Mouse (Mus musculus) thymus, postnatal 36 days (tissue): ENCODE data around the gene Rcn2.

Source experiments
- DNase-seq, 2 experiments: peaks; one replicate each; pipeline ENCODE4 v3.0.0; 2022; ENCODE audit warnings: mixed read lengths in 2 of 2

The Rcn2 gene

DNA sequence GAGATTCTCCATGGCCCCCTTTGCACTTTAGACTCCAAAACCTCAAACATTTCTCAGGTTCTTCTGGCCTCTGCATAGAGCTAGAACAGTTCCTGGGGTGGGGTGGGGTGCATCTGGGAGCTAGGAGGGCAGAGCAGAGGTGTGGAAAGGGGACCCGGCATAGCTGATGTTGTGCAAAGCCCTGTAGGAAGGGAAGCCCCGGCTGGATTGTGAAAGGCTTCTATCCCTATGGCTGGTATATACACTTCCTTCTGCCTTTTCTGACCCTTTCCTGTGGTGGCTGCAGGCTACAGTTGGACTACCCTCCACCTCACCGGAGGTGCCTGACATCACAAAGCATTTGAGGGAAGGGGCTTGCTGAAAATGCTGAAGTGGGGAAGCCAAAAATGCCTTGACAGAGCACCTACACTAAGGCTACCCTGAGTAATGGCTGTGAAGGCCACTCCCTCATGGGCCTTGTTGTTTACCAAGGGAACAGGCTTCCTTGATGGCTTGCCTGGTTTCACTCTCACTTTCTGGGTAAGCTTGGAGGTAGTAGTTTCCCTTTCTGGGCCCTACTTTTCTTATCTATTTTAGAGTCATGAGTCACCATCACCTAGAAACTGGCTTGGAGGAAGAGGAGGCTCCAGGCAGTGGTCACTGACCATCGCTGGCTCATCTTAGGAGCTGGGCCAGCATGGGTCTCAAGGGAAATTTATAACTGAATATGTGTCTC is 56.1 kb downstream of the Rcn2 start:
- DNase-seq, result no peak

DNA sequence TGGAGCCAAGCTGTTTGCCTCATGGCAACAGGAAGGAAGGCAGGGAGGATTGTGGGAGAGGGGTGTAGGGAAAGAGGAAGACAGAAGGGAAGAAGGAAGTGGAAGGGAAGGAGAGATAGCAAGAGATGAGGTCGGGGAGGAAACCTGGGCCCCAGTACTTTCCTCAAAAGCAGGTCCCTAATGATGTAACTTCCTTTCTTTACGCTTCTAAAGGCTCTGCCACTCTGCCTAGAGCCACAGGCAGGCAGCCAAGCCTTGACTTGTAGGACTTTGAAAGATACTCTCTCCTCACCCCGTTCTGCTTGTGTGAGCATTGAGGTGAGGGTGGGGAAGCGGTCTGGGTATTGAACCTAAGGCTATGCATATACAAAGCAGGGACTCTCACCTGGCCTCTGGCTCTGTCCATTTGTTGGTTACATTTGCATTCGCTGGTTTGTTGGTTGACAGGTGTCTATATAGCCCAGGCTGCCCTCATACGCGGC is 58.4 kb downstream of the Rcn2 start:
- no peak for DNase-seq

DNA sequence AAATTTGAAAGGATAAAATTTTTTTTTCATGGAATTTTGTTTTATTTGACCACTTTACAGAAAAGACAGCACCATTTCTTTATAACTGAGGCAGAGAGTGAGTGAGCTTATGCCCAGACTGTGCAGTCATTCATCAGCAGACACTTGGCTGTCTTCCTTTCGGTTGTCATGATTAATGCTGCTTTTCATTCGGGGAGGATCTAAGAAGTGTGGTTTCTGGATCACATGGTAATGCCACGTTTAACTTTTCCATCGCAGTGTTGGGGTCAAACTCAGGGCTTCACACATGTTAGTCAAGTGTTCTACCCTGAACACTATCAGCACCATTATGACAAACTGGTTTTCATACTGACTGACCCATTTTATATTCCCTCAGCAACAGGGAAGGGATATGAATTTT is 59.4 kb downstream of the Rcn2 start:
- no peak for DNase-seq

DNA sequence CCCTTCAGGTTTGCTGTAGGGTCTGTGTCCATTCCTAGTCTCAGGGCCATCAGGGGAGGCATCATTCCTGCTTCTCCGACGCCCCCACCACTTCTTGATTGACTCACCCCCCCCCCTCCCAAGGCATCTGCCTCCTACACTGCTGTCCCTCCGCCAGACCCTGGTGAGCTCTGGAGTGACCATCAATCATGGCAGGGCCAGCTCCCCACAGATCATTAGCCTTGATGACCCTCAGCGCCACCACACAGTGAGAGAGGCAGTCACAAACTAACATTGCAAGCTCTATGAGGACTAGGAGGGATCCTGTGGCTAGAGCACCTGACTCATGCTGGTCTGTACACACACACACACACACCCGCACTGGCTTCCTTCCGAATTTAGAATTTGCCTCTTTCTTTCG is 63.3 kb downstream of the Rcn2 start:
- DNase-seq, result no peak

DNA sequence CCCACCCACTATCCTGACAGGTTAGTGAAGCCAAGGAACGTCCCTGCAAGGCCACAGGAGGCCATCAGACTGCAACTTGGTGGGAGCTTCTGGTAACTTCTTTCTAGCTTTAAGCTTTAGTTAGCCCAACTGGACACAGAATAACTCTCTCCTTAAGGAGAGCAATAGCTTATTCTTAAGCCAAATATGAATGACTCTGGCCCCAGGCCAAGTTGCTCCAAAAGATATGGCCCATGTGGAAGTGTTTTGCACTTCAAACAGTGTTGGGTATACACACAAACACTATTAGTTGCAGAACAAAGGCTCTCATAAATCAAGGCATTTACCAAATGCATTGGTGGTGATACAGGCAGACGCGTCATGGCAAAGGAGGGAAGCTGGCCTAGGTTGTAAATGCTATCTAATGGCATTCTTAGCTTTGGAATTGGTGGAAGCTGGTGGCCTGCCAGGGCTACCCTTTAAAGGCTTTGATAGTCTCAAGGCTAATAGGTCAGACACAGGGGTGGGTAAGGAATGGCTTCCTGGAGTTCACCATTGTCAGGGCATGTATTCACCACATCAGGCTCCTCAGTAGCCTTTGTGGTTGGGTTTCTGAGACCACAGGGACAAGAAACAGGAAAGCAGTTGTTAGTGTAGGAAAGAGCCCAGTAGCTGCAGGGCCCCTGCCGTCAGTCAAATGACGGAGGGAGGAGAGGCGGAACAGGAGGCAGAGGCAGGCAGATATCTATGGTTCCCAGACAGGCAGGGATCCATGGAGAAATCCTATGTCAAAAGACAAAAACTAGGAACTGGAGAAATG is 64.8 kb downstream of the Rcn2 start:
- DNase-seq, result no peak

DNA sequence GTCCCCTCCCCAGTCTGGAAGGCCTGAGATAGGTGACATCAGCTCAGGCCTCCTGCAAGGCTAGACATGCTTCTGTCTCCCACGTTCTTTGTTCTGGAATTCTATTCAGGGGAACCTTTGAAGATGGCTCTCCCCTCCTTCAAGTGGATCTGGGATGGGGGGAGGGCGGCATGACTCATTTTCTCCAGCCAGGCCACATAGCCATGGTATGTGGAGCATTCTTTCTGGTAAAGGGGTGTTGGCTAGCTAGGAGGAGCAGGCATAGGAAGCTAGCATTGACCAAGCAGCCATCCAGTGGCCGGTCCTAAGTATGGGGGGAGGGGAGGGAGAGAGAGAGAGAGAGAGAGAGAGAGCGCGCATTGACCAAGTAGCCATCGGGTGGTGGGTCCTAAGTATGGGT is 65.9 kb downstream of the Rcn2 start:
- DNase-seq, result no peak

DNA sequence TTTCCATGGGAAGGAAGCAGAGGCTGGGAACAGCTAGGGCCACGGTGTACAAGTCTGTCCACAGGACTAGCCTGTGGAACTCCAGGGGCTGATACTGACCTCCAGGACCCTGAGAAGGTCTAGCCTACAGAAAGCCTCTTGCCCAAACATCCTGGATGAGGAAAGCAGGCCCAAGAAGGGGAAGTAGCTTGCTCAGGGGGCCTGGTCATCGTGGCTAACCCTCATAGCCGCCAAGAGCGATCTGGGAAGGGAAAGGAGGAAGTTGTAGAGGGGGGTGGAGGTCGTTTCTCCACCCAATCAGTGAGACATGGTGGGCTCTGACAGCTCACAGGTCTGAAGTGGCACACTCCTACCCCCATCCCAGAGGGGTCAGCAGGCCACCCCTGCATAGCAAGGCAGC is 66.5 kb downstream of the Rcn2 start:
- DNase-seq, result no peak
